Mouse (Mus musculus) neural tube, embryonic 12.5 days (tissue): ENCODE measurements at regions not wholly inside any gene's neighbourhood (a gene's known extent, or its start where the extent isn't known, plus 50 kb on each side); places are given as distances from the start of the nearest gene placed in this dataset.
A peak's percentile ranks its signal among the peaks of the same experiment; 100 is the strongest.

Source experiments
- ATAC-seq: fragments of 200-750 bp; cut with Nextera tagmentation; 2 replicates; pipeline ENCODE4 v1.8.0; 2017; ENCODE audit warnings: low read depth, mild to moderate bottlenecking, moderate TSS enrichment, moderate library complexity; ENCODE audit not compliant: low FRiP score
- H3K27ac ChIP-seq: fragments of 300-500 bp; sonication (generic); 2 replicates; pipeline ENCODE4 v1.5.1; 2016
- H3K27me3 ChIP-seq: fragments of 300-500 bp; sonication (generic); replicated peaks from 2 replicates; pipeline ENCODE4 v1.6.1; 2016; ENCODE audit warnings: mild to moderate bottlenecking
- H3K36me3 ChIP-seq: fragments of 300-500 bp; sonication (generic); 2 replicates; pipeline ENCODE4 v1.6.1; 2016; ENCODE audit warnings: mild to moderate bottlenecking
- H3K4me1 ChIP-seq: fragments of 300-500 bp; sonication (generic); 2 replicates; pipeline ENCODE4 v1.6.1; 2016
- H3K4me2 ChIP-seq: fragments of 300-500 bp; sonication (generic); replicated peaks from 2 replicates; pipeline ENCODE4 v1.6.1; 2016; ENCODE audit warnings: mild to moderate bottlenecking
- H3K4me3 ChIP-seq: fragments of 300-500 bp; sonication (generic); 2 replicates; pipeline ENCODE4 v1.5.1; 2016
- H3K9ac ChIP-seq: fragments of 300-500 bp; sonication (generic); 2 replicates; pipeline ENCODE4 v1.6.1; 2016; ENCODE audit warnings: mild to moderate bottlenecking
- H3K9me3 ChIP-seq: fragments of 300-500 bp; sonication (generic); 2 replicates; pipeline ENCODE4 v1.6.1; 2016; ENCODE audit warnings: mild to moderate bottlenecking
- WGBS: fragments of 180-500 bp; shearing (Covaris S2); methylation state at CpG from one replicate; pipeline ENCODE4 v1.1.7; 2016; 5-methylcytosine and 5-hydroxymethylcytosine counted together

- no peaks in the 10 kb centered on the region for H3K36me3 ChIP-seq
- H3K4me2 ChIP-seq = no peak overlapping the region
- no peak overlapping the region for H3K9ac ChIP-seq
- no peaks in the 10 kb centered on the region for H3K4me1 ChIP-seq
- no peaks in the 10 kb centered on the region for H3K9me3 ChIP-seq
- ATAC-seq = no peak
- H3K27me3 ChIP-seq = no peaks in the 10 kb centered on the region
- no peak overlapping the region for H3K27ac ChIP-seq
- 78% methylated on average over 3 of the region's 3 CpGs for WGBS
- H3K4me3 ChIP-seq = no peak overlapping the region
Measured at GRCm38 (mm10) chr12:49449396-49449795, 64.4 kb downstream of the Gm43517 start.

GRCm38 (mm10) chr12:49468059-49468458 is 83.1 kb downstream of the Gm43517 start:
- no peak overlapping the region for H3K27ac ChIP-seq
- H3K36me3 ChIP-seq = no peaks in the 10 kb centered on the region
- WGBS = 81% methylated on average over 1 of the region's 1 CpGs
- H3K4me2 ChIP-seq = no peak overlapping the region
- no peaks in the 10 kb centered on the region for H3K9me3 ChIP-seq
- H3K9ac ChIP-seq = no peak overlapping the region
- no peak overlapping the region for H3K4me3 ChIP-seq
- ATAC-seq = no peak
- H3K4me1 ChIP-seq = no peaks in the 10 kb centered on the region
- H3K27me3 ChIP-seq = no peaks in the 10 kb centered on the region

GRCm38 (mm10) chr12:49473371-49473770 is 88.4 kb downstream of the Gm43517 start:
- 82% methylated on average over 3 of the region's 3 CpGs for WGBS

GRCm38 (mm10) chr12:49480656-49481055 is 95.7 kb downstream of the Gm43517 start:
- H3K27ac ChIP-seq = no peak overlapping the region
- H3K4me3 ChIP-seq = no peak overlapping the region

More at GRCm38 (mm10) chr12:49473371-49473770, 88.4 kb downstream of the Gm43517 start:
- no peaks in the 10 kb centered on the region for H3K27me3 ChIP-seq
- H3K9ac ChIP-seq = no peak overlapping the region
- no peaks in the 10 kb centered on the region for H3K36me3 ChIP-seq
- no peak overlapping the region for H3K4me3 ChIP-seq
- H3K4me1 ChIP-seq = no peaks in the 10 kb centered on the region
- H3K9me3 ChIP-seq = no peaks in the 10 kb centered on the region
- H3K4me2 ChIP-seq = no peak overlapping the region
- ATAC-seq = no peak
- no peak overlapping the region for H3K27ac ChIP-seq

GRCm38 (mm10) chr12:49481151-49481550 is 96.2 kb downstream of the Gm43517 start:
- H3K27me3 ChIP-seq = no peaks in the 10 kb centered on the region
- no peak overlapping the region for H3K27ac ChIP-seq
- no peak overlapping the region for H3K9ac ChIP-seq

More at GRCm38 (mm10) chr12:49480656-49481055, 95.7 kb downstream of the Gm43517 start:
- H3K9ac ChIP-seq = no peak overlapping the region
- H3K9me3 ChIP-seq = no peaks in the 10 kb centered on the region
- no peaks in the 10 kb centered on the region for H3K27me3 ChIP-seq
- ATAC-seq = no peak
- H3K4me1 ChIP-seq = 0 out of 2 replicates have a peak, but pooled peaks cover 4% of the 10 kb centered on the region
- no peaks in the 10 kb centered on the region for H3K36me3 ChIP-seq
- 58% methylated on average over 3 of the region's 3 CpGs for WGBS
- no peak overlapping the region for H3K4me2 ChIP-seq

GRCm38 (mm10) chr12:49482367-49482766 is 97.4 kb downstream of the Gm43517 start:
- no peaks in the 10 kb centered on the region for H3K27me3 ChIP-seq
- H3K4me1 ChIP-seq = 0 out of 2 replicates have a peak, but pooled peaks cover 4% of the 10 kb centered on the region
- no peak overlapping the region for H3K27ac ChIP-seq
- H3K36me3 ChIP-seq = no peaks in the 10 kb centered on the region
- ATAC-seq = no peak
- H3K9ac ChIP-seq = no peak overlapping the region
- no peak overlapping the region for H3K4me2 ChIP-seq
- no peak overlapping the region for H3K4me3 ChIP-seq
- H3K9me3 ChIP-seq = no peaks in the 10 kb centered on the region
- WGBS = 90% methylated on average over 4 of the region's 4 CpGs

More at GRCm38 (mm10) chr12:49481151-49481550, 96.2 kb downstream of the Gm43517 start:
- no peaks in the 10 kb centered on the region for H3K36me3 ChIP-seq
- no peak overlapping the region for H3K4me2 ChIP-seq
- 71% methylated on average over 8 of the region's 8 CpGs for WGBS
- H3K9me3 ChIP-seq = no peaks in the 10 kb centered on the region
- 0 out of 2 replicates have a peak, but pooled peaks cover 4% of the 10 kb centered on the region for H3K4me1 ChIP-seq
- ATAC-seq = no peak
- H3K4me3 ChIP-seq = no peak overlapping the region

- H3K36me3 ChIP-seq = no peaks in the 10 kb centered on the region
- WGBS = 39% methylated on average over 4 of the region's 4 CpGs
Measured at GRCm38 (mm10) chr12:49484070-49484770, 99.2 kb downstream of the Gm43517 start.

GRCm38 (mm10) chr12:49513131-49513530 is 128.2 kb downstream of the Gm43517 start:
- no peaks in the 10 kb centered on the region for H3K4me1 ChIP-seq
- no peak overlapping the region for H3K4me2 ChIP-seq
- H3K27ac ChIP-seq = no peak overlapping the region
- no peak for ATAC-seq
- H3K9me3 ChIP-seq = no peaks in the 10 kb centered on the region
- no peaks in the 10 kb centered on the region for H3K27me3 ChIP-seq
- no peaks in the 10 kb centered on the region for H3K36me3 ChIP-seq
- no peak overlapping the region for H3K9ac ChIP-seq
- no peak overlapping the region for H3K4me3 ChIP-seq

More at GRCm38 (mm10) chr12:49484070-49484770, 99.2 kb downstream of the Gm43517 start:
- Histone ChIP-seq H3K9me3 (no peaks in the 10 kb centered on the region), H3K27ac (no peak overlapping the region), H3K27me3 (no peaks in the 10 kb centered on the region), H3K4me2 (no peak overlapping the region), H3K9ac (no peak overlapping the region), H3K4me1 (0 out of 2 replicates have a peak, but pooled peaks cover 4% of the 10 kb centered on the region), H3K4me3 (no peak overlapping the region)
- ATAC-seq = peak; percentile 25; the same call in 1 of the 2 replicates

GRCm38 (mm10) chr12:49514616-49515015 is 129.6 kb downstream of the Gm43517 start:
- no peaks in the 10 kb centered on the region for H3K36me3 ChIP-seq
- no peaks in the 10 kb centered on the region for H3K27me3 ChIP-seq
- H3K9ac ChIP-seq = no peak overlapping the region
- H3K4me2 ChIP-seq = no peak overlapping the region
- H3K9me3 ChIP-seq = no peaks in the 10 kb centered on the region
- no peak overlapping the region for H3K4me3 ChIP-seq
- 78% methylated on average over 1 of the region's 1 CpGs for WGBS
- no peak overlapping the region for H3K27ac ChIP-seq
- H3K4me1 ChIP-seq = no peaks in the 10 kb centered on the region
- ATAC-seq = no peak
